Comparison of ENCODE assay signal across 23 mouse cellular contexts in the genomic region with DNA sequence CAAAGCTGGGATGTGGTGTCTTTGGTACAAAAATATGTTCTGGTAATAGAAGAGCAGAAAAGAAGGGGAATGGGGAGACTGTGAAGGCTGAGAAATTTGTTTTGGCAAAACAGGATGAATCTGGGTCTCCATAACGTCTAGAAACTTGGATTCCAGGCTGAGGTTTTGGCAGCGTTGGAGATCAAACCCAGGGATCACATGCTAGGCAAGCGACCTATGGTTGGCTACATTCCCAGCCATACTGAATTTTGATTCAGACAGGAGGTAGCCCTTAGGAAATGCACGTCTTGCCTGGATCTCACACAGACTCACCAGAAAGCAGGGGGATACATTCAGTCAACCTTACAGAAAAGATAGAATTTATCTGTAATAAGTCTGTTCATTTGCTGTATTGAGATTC.
DNase-seq lines count a peak whose midpoint lies in the region; ATAC-seq and TF ChIP-seq lines count a peak whose summit lies in the region.
"Had no signal": no experiment of that assay in that cellular context is flagged by ENCODE, and none has a peak within 500 bp of the region (broad histone marks: within the 10 kb centered on the region; RNA-seq: fewer than 3 reads in every experiment).

No protein-coding gene starts in this region.

- no peak overlapping the region for H3K9ac ChIP-seq in forebrain, embryonic 15.5 days (replicated peaks)
- no peak overlapping the region for H3K9ac ChIP-seq in forebrain, embryonic 11.5 days (ENCODE audit: low read length)
- H3K9ac ChIP-seq in lung, embryonic 14.5 days = no peak overlapping the region
- no peak overlapping the region for H3K9ac ChIP-seq in limb, embryonic 15.5 days
- H3K9ac ChIP-seq: embryonic facial prominence, embryonic 12.5 days; heart, embryonic 15.5 days; hindbrain, embryonic 12.5 days; kidney, embryonic 15.5 days; liver, embryonic 15.5 days; lung, embryonic 15.5 days; midbrain, embryonic 12.5 days had no signal

- no peak overlapping the region for H3K4me2 ChIP-seq in forebrain, embryonic 15.5 days (replicated peaks)
- no peak overlapping the region for H3K4me2 ChIP-seq in forebrain, embryonic 11.5 days (ENCODE audit: low read depth, low read length, severe bottlenecking)
- H3K4me2 ChIP-seq in lung, embryonic 14.5 days = no peak overlapping the region
- no peak overlapping the region for H3K4me2 ChIP-seq in limb, embryonic 15.5 days
- H3K4me2 ChIP-seq: embryonic facial prominence, embryonic 12.5 days; heart, embryonic 15.5 days; hindbrain, embryonic 12.5 days; kidney, embryonic 15.5 days; liver, embryonic 15.5 days; lung, embryonic 15.5 days; midbrain, embryonic 12.5 days had no signal

- WGBS in forebrain, embryonic 15.5 days = 34% methylated on average over 4 of the region's 4 CpGs
- WGBS in forebrain, embryonic 11.5 days = 85% methylated on average over 4 of the region's 4 CpGs
- WGBS in lung, embryonic 14.5 days = 55% methylated on average over 4 of the region's 4 CpGs
- 33% methylated on average over 4 of the region's 4 CpGs for WGBS in limb, embryonic 15.5 days

- H3K27ac ChIP-seq in forebrain, embryonic 15.5 days (replicated peaks) = peak overlapping the region; percentile 49
- H3K27ac ChIP-seq in forebrain, embryonic 11.5 days (ENCODE audit: low read depth, low read length) = no peak overlapping the region
- no peak overlapping the region for H3K27ac ChIP-seq in lung, embryonic 14.5 days (ENCODE audit: low read depth)
- peak overlapping the region; percentile 64; the same call in 1 of the 2 replicates for H3K27ac ChIP-seq in embryonic fibroblast, embryonic 13.5 days (ENCODE audit: insufficient read depth, low read length)
- H3K27ac ChIP-seq in limb, embryonic 15.5 days = peak overlapping the region; percentile 60
- H3K27ac ChIP-seq: embryonic facial prominence, embryonic 12.5 days; heart, embryonic 15.5 days; hindbrain, embryonic 12.5 days; kidney, embryonic 15.5 days; left cerebral cortex, adult 2 months; liver, embryonic 15.5 days; lung, embryonic 15.5 days; midbrain, embryonic 12.5 days had no signal

- no peak for TF ChIP-seq POLR2A in embryonic fibroblast, embryonic 13.5 days (IDR thresholded peaks at IDR 0.05; ENCODE audit: low read depth, low read length)

- no peak for ATAC-seq in forebrain, embryonic 15.5 days (replicated peaks)
- ATAC-seq in forebrain, embryonic 11.5 days (replicated peaks; ENCODE audit: low FRiP score) = no peak
- no peak for ATAC-seq in lung, embryonic 14.5 days (ENCODE audit: insufficient read depth)
- 0 out of 2 replicates have a peak, but pooled peaks have one; percentile 45 for ATAC-seq in limb, embryonic 15.5 days (ENCODE audit: insufficient number of reproducible peaks, low FRiP score, low TSS enrichment, low read depth)
- ATAC-seq: inflammation-experienced regulatory T-cells, adult 6 months had no signal

- H3K27me3 ChIP-seq in forebrain, embryonic 15.5 days = no peaks in the 10 kb centered on the region
- no peaks in the 10 kb centered on the region for H3K27me3 ChIP-seq in forebrain, embryonic 11.5 days (ENCODE audit: control insufficient read depth, insufficient read depth, low read length)
- no peaks in the 10 kb centered on the region for H3K27me3 ChIP-seq in lung, embryonic 14.5 days (ENCODE audit: insufficient read depth, low read length)
- no peaks in the 10 kb centered on the region for H3K27me3 ChIP-seq in limb, embryonic 15.5 days
- H3K27me3 ChIP-seq: embryonic facial prominence, embryonic 12.5 days; heart, embryonic 15.5 days; hindbrain, embryonic 12.5 days; kidney, embryonic 15.5 days; liver, embryonic 15.5 days; lung, embryonic 15.5 days had no signal

- H3K4me3 ChIP-seq in forebrain, embryonic 15.5 days = no peak overlapping the region
- H3K4me3 ChIP-seq in forebrain, embryonic 11.5 days (ENCODE audit: low read depth, low read length) = no peak overlapping the region
- no peak overlapping the region for H3K4me3 ChIP-seq in lung, embryonic 14.5 days (ENCODE audit: low read depth, low read length)
- H3K4me3 ChIP-seq in embryonic fibroblast, embryonic 13.5 days (ENCODE audit: insufficient read depth, low read length) = no peak overlapping the region
- no peak overlapping the region for H3K4me3 ChIP-seq in limb, embryonic 15.5 days
- H3K4me3 ChIP-seq: embryonic facial prominence, embryonic 12.5 days; heart, embryonic 15.5 days; hindbrain, embryonic 12.5 days; kidney, embryonic 15.5 days; left cerebral cortex, adult 2 months; liver, embryonic 15.5 days; lung, embryonic 15.5 days; midbrain, embryonic 12.5 days had no signal

- TF ChIP-seq CTCF in lung, embryonic 14.5 days (IDR thresholded peaks at IDR 0.05; ENCODE audit: low read depth) = no peak
- TF ChIP-seq CTCF in embryonic fibroblast, embryonic 13.5 days (IDR thresholded peaks at IDR 0.05; ENCODE audit: borderline replicate concordance, insufficient read depth, low read length) = no peak

- peaks cover 23% of the 10 kb centered on the region for H3K4me1 ChIP-seq in forebrain, embryonic 15.5 days
- 0 out of 2 replicates have a peak, but pooled peaks cover 4% of the 10 kb centered on the region for H3K4me1 ChIP-seq in forebrain, embryonic 11.5 days (replicated peaks; ENCODE audit: control insufficient read depth, insufficient read depth, low read length)
- no peaks in the 10 kb centered on the region for H3K4me1 ChIP-seq in lung, embryonic 14.5 days (ENCODE audit: insufficient read depth)
- H3K4me1 ChIP-seq in embryonic fibroblast, embryonic 13.5 days (ENCODE audit: control insufficient read depth, insufficient read depth, low read length) = peaks cover 4% of the 10 kb centered on the region
- H3K4me1 ChIP-seq in limb, embryonic 15.5 days = peaks cover 24% of the 10 kb centered on the region
- H3K4me1 ChIP-seq: liver, embryonic 15.5 days had no signal

- no peaks in the 10 kb centered on the region for H3K36me3 ChIP-seq in forebrain, embryonic 15.5 days
- H3K36me3 ChIP-seq in forebrain, embryonic 11.5 days (ENCODE audit: control insufficient read depth, insufficient read depth, low read length) = no peaks in the 10 kb centered on the region
- no peaks in the 10 kb centered on the region for H3K36me3 ChIP-seq in lung, embryonic 14.5 days (ENCODE audit: insufficient read depth)
- H3K36me3 ChIP-seq in limb, embryonic 15.5 days = no peaks in the 10 kb centered on the region
- H3K36me3 ChIP-seq: embryonic facial prominence, embryonic 12.5 days; heart, embryonic 15.5 days; hindbrain, embryonic 12.5 days; kidney, embryonic 15.5 days; liver, embryonic 15.5 days; lung, embryonic 15.5 days; midbrain, embryonic 12.5 days had no signal

- no peaks in the 10 kb centered on the region for H3K9me3 ChIP-seq in forebrain, embryonic 15.5 days
- no peaks in the 10 kb centered on the region for H3K9me3 ChIP-seq in forebrain, embryonic 11.5 days (ENCODE audit: control insufficient read depth, low read length)
- H3K9me3 ChIP-seq in lung, embryonic 14.5 days (ENCODE audit: low read depth, low read length) = no peaks in the 10 kb centered on the region; the same call in 1 of the 2 replicates
- no peaks in the 10 kb centered on the region for H3K9me3 ChIP-seq in limb, embryonic 15.5 days
- H3K9me3 ChIP-seq: embryonic facial prominence, embryonic 12.5 days; heart, embryonic 15.5 days; hindbrain, embryonic 12.5 days; kidney, embryonic 15.5 days; liver, embryonic 15.5 days; lung, embryonic 15.5 days; midbrain, embryonic 12.5 days had no signal

- no peak for DNase-seq in forebrain, embryonic 11.5 days (ENCODE audit: low spot score)
- peak; percentile 45 for DNase-seq in lung, embryonic 14.5 days
- DNase-seq in lung, postnatal 4 days = no peak
- DNase-seq in frontal cortex, postnatal 14 days (ENCODE audit: low spot score in 2 of 2) = no peak
- DNase-seq: adrenal gland, postnatal 25 days; B cell, adult 2 months; cerebellum, adult 2 months; cerebellum, postnatal 36 days; kidney, adult 18-20 months; kidney, postnatal 25 days; thymus, postnatal 4 days had no signal

Comparison
In these comparisons a context has a peak if more than half of its experiments do, and no peak if none do; other contexts are left out.
1. H3K27ac ChIP-seq: peak in forebrain, embryonic 15.5 days (single experiment), embryonic fibroblast, embryonic 13.5 days (single experiment) and limb, embryonic 15.5 days (single experiment); none in forebrain, embryonic 11.5 days (single experiment) and lung, embryonic 14.5 days (single experiment).